Mouse (Mus musculus) spleen, adult 2 months (tissue): ENCODE results near the gene Mettl13.

Experiments used
- CTCF ChIP-seq: fragments of 200-500 bp; IDR thresholded peaks from 2 replicates; pipeline ENCODE4 v1.5.1; 2011; ENCODE audit warnings: mild to moderate bottlenecking, inconsistent platforms; ENCODE audit not compliant: insufficient read depth, insufficient read length, insufficient replicate concordance; ENCODE audit errors: extremely low read depth
- POLR2A ChIP-seq: fragments of 200-500 bp; IDR thresholded peaks from 2 replicates; pipeline ENCODE4 v1.6.1; 2011; ENCODE audit warnings: low read depth, low read length, inconsistent platforms

GRCm38 (mm10) chr1:162510013-162510356 lies 38.4 kb downstream of the Mettl13 start:
- no peak for TF ChIP-seq POLR2A
- TF ChIP-seq CTCF, result no peak
